Mouse (Mus musculus) thymus, adult 2 months (tissue): Measurements from ENCODE around the gene Nrip1.

Source experiments
- CTCF ChIP-seq: fragments of 200-500 bp; IDR thresholded peaks from 2 replicates; pipeline ENCODE4 v1.5.1; 2012; ENCODE audit warnings: mild to moderate bottlenecking, control low read depth, low read length, moderate library complexity, borderline replicate concordance; ENCODE audit not compliant: control insufficient read depth, poor library complexity, insufficient read depth; ENCODE audit errors: extremely low read depth
- POLR2A ChIP-seq: fragments of 200-500 bp; IDR thresholded peaks from 2 replicates; pipeline ENCODE4 v1.6.1; 2012; ENCODE audit warnings: mild to moderate bottlenecking, low read length, control low read depth, moderate library complexity; ENCODE audit not compliant: control insufficient read depth, poor library complexity, insufficient read depth; ENCODE audit errors: extremely low read depth

DNA sequence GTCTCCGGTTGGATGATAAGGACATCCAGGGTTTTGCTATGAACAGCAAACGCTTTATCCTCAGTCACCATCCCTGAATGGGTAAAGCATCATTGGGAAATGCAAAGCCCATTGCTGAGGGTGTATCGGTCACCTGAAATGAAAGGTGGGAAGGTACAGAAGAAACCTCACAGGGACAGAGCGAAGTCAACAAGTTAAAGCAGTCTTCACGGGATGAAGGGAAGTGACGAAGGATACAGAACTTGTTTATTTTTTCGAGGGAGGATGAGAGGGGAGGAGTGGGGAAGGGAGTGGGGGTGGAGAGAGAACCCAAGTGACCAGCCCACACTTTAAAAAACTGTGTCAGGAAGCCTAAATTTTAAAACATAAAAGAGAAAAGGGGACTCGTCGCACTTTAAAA is 4.4 kb downstream of the Nrip1 start:
- TF ChIP-seq CTCF, result no peak
- no peak for TF ChIP-seq POLR2A
